Comparison of ENCODE assay signal across 23 mouse cellular contexts in the genomic region with DNA sequence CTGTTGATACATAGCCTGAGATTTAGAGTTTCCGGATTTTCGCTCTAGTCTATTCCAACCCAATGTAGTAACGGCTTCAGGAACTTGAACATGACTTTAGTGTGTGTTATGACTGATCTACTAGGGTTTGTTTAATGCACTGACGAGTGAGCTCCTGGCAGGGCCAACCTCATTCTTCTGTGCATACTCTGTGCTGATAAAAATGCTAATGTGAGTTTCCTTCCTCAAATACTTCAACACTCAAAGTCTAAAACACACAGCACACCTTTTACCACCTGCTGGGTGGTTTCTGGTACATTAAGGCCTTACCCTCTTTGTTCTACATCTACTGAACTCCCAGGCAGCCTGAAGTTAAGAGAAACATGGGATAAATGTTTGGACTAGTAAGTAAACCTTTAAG.
DNase-seq lines count a peak whose midpoint lies in the region; ATAC-seq lines count a peak whose summit lies in the region.
"Had no signal": no experiment of that assay in that cellular context is flagged by ENCODE, and none has a peak within 500 bp of the region (broad histone marks: within the 10 kb centered on the region; RNA-seq: fewer than 3 reads in every experiment).

No protein-coding gene starts in this region.

- peaks cover 55% of the 10 kb centered on the region for H3K4me1 ChIP-seq in heart, embryonic 12.5 days (replicated peaks)
- peaks cover 36% of the 10 kb centered on the region for H3K4me1 ChIP-seq in lung, embryonic 16.5 days (replicated peaks; ENCODE audit: control insufficient read depth, insufficient read depth, low read length)
- H3K4me1 ChIP-seq in stomach, embryonic 14.5 days (ENCODE audit: control insufficient read depth, insufficient read depth, low read length): peaks cover 22% of the 10 kb centered on the region; the same call in 1 of the 2 replicates
- H3K4me1 ChIP-seq in forebrain, embryonic 13.5 days: peaks cover 30% of the 10 kb centered on the region

- H3K27ac ChIP-seq in heart, embryonic 12.5 days (ENCODE audit: poor library complexity, severe bottlenecking): no peak overlapping the region
- H3K27ac ChIP-seq in lung, embryonic 16.5 days (ENCODE audit: low read length): peak overlapping the region; percentile 57
- peak overlapping the region; percentile 16; the same call in 1 of the 2 replicates for H3K27ac ChIP-seq in stomach, embryonic 14.5 days (ENCODE audit: low read length)
- no peak overlapping the region for H3K27ac ChIP-seq in forebrain, embryonic 13.5 days
- H3K27ac ChIP-seq: embryonic facial prominence, embryonic 13.5 days; gastrocnemius, adult 2 months; heart, embryonic 10.5 days; hindbrain, embryonic 15.5 days had no signal

- no peak overlapping the region for H3K9ac ChIP-seq in heart, embryonic 12.5 days
- no peak overlapping the region for H3K9ac ChIP-seq in lung, embryonic 16.5 days (ENCODE audit: low read length)
- H3K9ac ChIP-seq in stomach, embryonic 14.5 days (replicated peaks; ENCODE audit: low read depth, low read length): no peak overlapping the region
- H3K9ac ChIP-seq in forebrain, embryonic 13.5 days: no peak overlapping the region
- H3K9ac ChIP-seq: embryonic facial prominence, embryonic 13.5 days; hindbrain, embryonic 15.5 days had no signal

- 72% methylated on average over 4 of the region's 4 CpGs for whole genome bisulfite sequencing in heart, embryonic 12.5 days
- WGBS in lung, embryonic 16.5 days: 28% methylated on average over 4 of the region's 4 CpGs
- WGBS in stomach, embryonic 14.5 days: 51% methylated on average over 4 of the region's 4 CpGs
- WGBS in forebrain, embryonic 13.5 days: 93% methylated on average over 4 of the region's 4 CpGs

- H3K27me3 ChIP-seq in heart, embryonic 12.5 days (replicated peaks): no peaks in the 10 kb centered on the region
- no peaks in the 10 kb centered on the region for H3K27me3 ChIP-seq in lung, embryonic 16.5 days (ENCODE audit: control insufficient read depth, insufficient read depth, low read depth, low read length)
- H3K27me3 ChIP-seq in stomach, embryonic 14.5 days (ENCODE audit: control insufficient read depth, insufficient read depth, low read length): no peaks in the 10 kb centered on the region
- no peaks in the 10 kb centered on the region for H3K27me3 ChIP-seq in forebrain, embryonic 13.5 days
- H3K27me3 ChIP-seq: embryonic facial prominence, embryonic 13.5 days; hindbrain, embryonic 15.5 days had no signal

- peak; percentile 71 for DNase-seq in heart, adult 11 months
- DNase-seq in lung, postnatal 4 days: no peak
- DNase-seq in cerebellum, adult 11 months: no peak
- DNase-seq: adrenal gland, postnatal 14 days; B cell, adult 2 months; cerebellum, adult 18-20 months; cerebellum, adult 9-11 months; cerebellum, postnatal 36 days; gastrocnemius, adult 2 months; gastrocnemius, postnatal 36 days; heart, adult 18-20 months; heart, postnatal 36 days had no signal

- no peaks in the 10 kb centered on the region for H3K9me3 ChIP-seq in heart, embryonic 12.5 days (replicated peaks)
- no peaks in the 10 kb centered on the region for H3K9me3 ChIP-seq in lung, embryonic 16.5 days (ENCODE audit: control insufficient read depth, low read length)
- no peaks in the 10 kb centered on the region for H3K9me3 ChIP-seq in stomach, embryonic 14.5 days (ENCODE audit: control insufficient read depth, low read depth, low read length)
- H3K9me3 ChIP-seq in forebrain, embryonic 13.5 days (replicated peaks): no peaks in the 10 kb centered on the region
- H3K9me3 ChIP-seq: embryonic facial prominence, embryonic 13.5 days; heart, embryonic 10.5 days; hindbrain, embryonic 15.5 days had no signal

- H3K4me3 ChIP-seq in heart, embryonic 12.5 days: no peak overlapping the region
- no peak overlapping the region for H3K4me3 ChIP-seq in lung, embryonic 16.5 days (ENCODE audit: low read length)
- H3K4me3 ChIP-seq in stomach, embryonic 14.5 days (ENCODE audit: low read depth, low read length): no peak overlapping the region
- no peak overlapping the region for H3K4me3 ChIP-seq in forebrain, embryonic 13.5 days
- H3K4me3 ChIP-seq: embryonic facial prominence, embryonic 13.5 days; gastrocnemius, adult 2 months; heart, embryonic 10.5 days; hindbrain, embryonic 15.5 days had no signal

- H3K36me3 ChIP-seq in heart, embryonic 12.5 days: no peaks in the 10 kb centered on the region
- no peaks in the 10 kb centered on the region for H3K36me3 ChIP-seq in lung, embryonic 16.5 days (ENCODE audit: control insufficient read depth, insufficient read depth, low read length)
- H3K36me3 ChIP-seq in stomach, embryonic 14.5 days (ENCODE audit: control insufficient read depth, insufficient read depth, low read length): no peaks in the 10 kb centered on the region
- no peaks in the 10 kb centered on the region for H3K36me3 ChIP-seq in forebrain, embryonic 13.5 days (ENCODE audit: poor library complexity, severe bottlenecking)
- H3K36me3 ChIP-seq: embryonic facial prominence, embryonic 13.5 days; G1E; heart, embryonic 10.5 days; hindbrain, embryonic 15.5 days had no signal

- ATAC-seq in heart, embryonic 12.5 days (ENCODE audit: insufficient number of reproducible peaks, low FRiP score): no peak
- peak; percentile 67 for ATAC-seq in lung, embryonic 16.5 days (ENCODE audit: low read depth)
- no peak for ATAC-seq in stomach, embryonic 14.5 days (ENCODE audit: insufficient number of reproducible peaks, insufficient read depth, low FRiP score, low read depth)
- no peak for ATAC-seq in forebrain, embryonic 13.5 days
- ATAC-seq: activated CD4-positive, CD25-positive, alpha-beta regulatory T cell, adult 4 months; CD4-positive, CD25-positive, alpha-beta regulatory T cell, adult 4 months; forebrain, embryonic 14.5 days had no signal

- no peak overlapping the region for H3K4me2 ChIP-seq in heart, embryonic 12.5 days
- H3K4me2 ChIP-seq in lung, embryonic 16.5 days (ENCODE audit: low read depth, low read length): no peak overlapping the region
- no peak overlapping the region for H3K4me2 ChIP-seq in stomach, embryonic 14.5 days (replicated peaks; ENCODE audit: low read depth, low read length)
- no peak overlapping the region for H3K4me2 ChIP-seq in forebrain, embryonic 13.5 days
- H3K4me2 ChIP-seq: embryonic facial prominence, embryonic 13.5 days; hindbrain, embryonic 15.5 days had no signal

Comparison
In these comparisons a context has a peak if more than half of its experiments do, and no peak if none do; other contexts are left out.
1. H3K27ac ChIP-seq: peak in lung, embryonic 16.5 days (single experiment) and stomach, embryonic 14.5 days (single experiment); none in heart, embryonic 12.5 days (single experiment) and forebrain, embryonic 13.5 days (single experiment).